Mouse (Mus musculus): Measurements from ENCODE around the gene Rassf8. TPM values are rescaled to one million over a fixed set of nuclear protein-coding genes. Genes with fewer than 3 reads are reported as not detected.
A peak's percentile ranks its signal among the peaks of the same experiment; 100 is the strongest.

Gene Rassf8
- polyA plus RNA-seq, 2 experiments, result 20.8 to 43.3 TPM

DNA sequence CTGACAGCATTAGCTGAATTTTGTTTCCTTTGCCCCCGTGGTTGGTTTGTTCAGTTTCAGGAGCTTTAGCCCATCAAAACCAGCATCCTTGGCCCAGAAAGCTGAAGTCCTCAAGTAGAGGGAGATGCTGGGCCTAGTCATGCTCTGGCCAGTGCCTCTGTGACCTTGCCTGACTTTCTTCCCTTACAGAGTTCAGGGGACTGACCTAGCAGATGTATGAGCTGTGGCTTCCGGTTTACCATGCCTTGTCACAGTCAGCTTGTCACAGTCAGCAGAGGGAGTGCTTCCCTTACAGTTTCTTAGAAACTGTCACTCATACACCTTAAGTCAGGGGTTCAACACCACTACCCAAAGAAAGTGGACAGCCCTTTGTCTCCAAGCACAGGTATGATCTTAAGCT lies 113.8 kb downstream of the Rassf8 start:
- Histone ChIP-seq H3K27me3 (ENCODE audit: control insufficient read depth, insufficient read depth, low read length) (peaks cover 36% of the 10 kb centered on the region), H3K36me3 (ENCODE audit: control insufficient read depth, insufficient read depth, low read length) (no peaks in the 10 kb centered on the region), H3K27ac (replicated peaks; ENCODE audit: low read depth, low read length) (no peak overlapping the region), H3K4me2 (replicated peaks; ENCODE audit: low read depth, low read length, severe bottlenecking) (no peak overlapping the region), H3K9me3 (ENCODE audit: control insufficient read depth, low read length) (no peaks in the 10 kb centered on the region), H3K4me1 (ENCODE audit: control insufficient read depth, insufficient read depth, low read length) (peaks cover 16% of the 10 kb centered on the region; the same call in 1 of the 2 replicates), H3K9ac (ENCODE audit: low read depth, low read length, severe bottlenecking) (no peak overlapping the region), H3K4me3 (replicated peaks; ENCODE audit: low read length) (no peak overlapping the region)
- no peak for DNase-seq (ENCODE audit: low spot score)
- 55% methylated on average over 2 of the region's 2 CpGs for WGBS
- no peak for TF ChIP-seq POLR2A (IDR thresholded peaks at IDR 0.05; ENCODE audit: borderline replicate concordance, extremely low read depth, insufficient read depth, insufficient read length)
- no peak for ATAC-seq (ENCODE audit: low FRiP score, low read depth)

- Histone ChIP-seq H3K36me3 (ENCODE audit: control insufficient read depth, insufficient read depth, low read length) (no peaks in the 10 kb centered on the region), H3K9ac (ENCODE audit: low read depth, low read length, severe bottlenecking) (no peak overlapping the region), H3K4me1 (ENCODE audit: control insufficient read depth, insufficient read depth, low read length) (peaks cover 14% of the 10 kb centered on the region), H3K4me3 (replicated peaks; ENCODE audit: low read length) (peak overlapping the region; percentile 64; the same call in 1 of the 2 replicates), H3K4me2 (replicated peaks; ENCODE audit: low read depth, low read length, severe bottlenecking) (0 out of 2 replicates have a peak overlapping the region, but pooled peaks have one; percentile 100), H3K9me3 (ENCODE audit: control insufficient read depth, low read length) (no peaks in the 10 kb centered on the region), H3K27me3 (ENCODE audit: control insufficient read depth, insufficient read depth, low read length) (peaks cover 46% of the 10 kb centered on the region), H3K27ac (replicated peaks; ENCODE audit: low read depth, low read length) (no peak overlapping the region)
- DNase-seq (ENCODE audit: low spot score) (no peak), ATAC-seq (ENCODE audit: low FRiP score, low read depth) (no peak)
- WGBS, result 78% methylated on average over 9 of the region's 9 CpGs
- no peak for TF ChIP-seq POLR2A (IDR thresholded peaks at IDR 0.05; ENCODE audit: borderline replicate concordance, extremely low read depth, insufficient read depth, insufficient read length)
Measured at GRCm38 (mm10) chr6:145861462-145862227, 115.1 kb downstream of the Rassf8 start.

- Histone ChIP-seq H3K9ac (ENCODE audit: low read depth, low read length, severe bottlenecking) (peak overlapping the region; percentile 59), H3K27me3 (ENCODE audit: control insufficient read depth, insufficient read depth, low read length) (peaks cover 51% of the 10 kb centered on the region), H3K36me3 (ENCODE audit: control insufficient read depth, insufficient read depth, low read length) (no peaks in the 10 kb centered on the region), H3K27ac (replicated peaks; ENCODE audit: low read depth, low read length) (no peak overlapping the region), H3K9me3 (ENCODE audit: control insufficient read depth, low read length) (no peaks in the 10 kb centered on the region), H3K4me1 (ENCODE audit: control insufficient read depth, insufficient read depth, low read length) (peaks cover 19% of the 10 kb centered on the region), H3K4me2 (replicated peaks; ENCODE audit: low read depth, low read length, severe bottlenecking) (peak overlapping the region; percentile 100), H3K4me3 (replicated peaks; ENCODE audit: low read length) (peak overlapping the region; percentile 64)
- DNase-seq (ENCODE audit: low spot score), result no peak
- WGBS, result 12% methylated on average over 4 of the region's 4 CpGs
- ATAC-seq (ENCODE audit: low FRiP score, low read depth), result no peak
- TF ChIP-seq POLR2A (IDR thresholded peaks at IDR 0.05; ENCODE audit: borderline replicate concordance, extremely low read depth, insufficient read depth, insufficient read length), result no peak
Measured at GRCm38 (mm10) chr6:145862321-145862720, 115.8 kb downstream of the Rassf8 start.

- H3K27ac ChIP-seq (replicated peaks; ENCODE audit: low read depth, low read length), result no peak overlapping the region
- WGBS, result under 1% methylated on average over 33 of the region's 35 CpGs
Measured at GRCm38 (mm10) chr6:145862739-145863064, 116.2 kb downstream of the Rassf8 start.

GRCm38 (mm10) chr6:145863065-145863971 lies 116.8 kb downstream of the Rassf8 start:
- 0% methylated on average over 42 of the region's 105 CpGs for WGBS
- Histone ChIP-seq H3K27ac (replicated peaks; ENCODE audit: low read depth, low read length) (no peak overlapping the region), H3K4me1 (ENCODE audit: control insufficient read depth, insufficient read depth, low read length) (peaks cover 19% of the 10 kb centered on the region), H3K36me3 (ENCODE audit: control insufficient read depth, insufficient read depth, low read length) (no peaks in the 10 kb centered on the region), H3K4me2 (replicated peaks; ENCODE audit: low read depth, low read length, severe bottlenecking) (peak overlapping the region; percentile 100), H3K9ac (ENCODE audit: low read depth, low read length, severe bottlenecking) (peak overlapping the region; percentile 59), H3K9me3 (ENCODE audit: control insufficient read depth, low read length) (no peaks in the 10 kb centered on the region), H3K4me3 (replicated peaks; ENCODE audit: low read length) (peak overlapping the region; percentile 64), H3K27me3 (ENCODE audit: control insufficient read depth, insufficient read depth, low read length) (peaks cover 51% of the 10 kb centered on the region)
- ATAC-seq (ENCODE audit: low FRiP score, low read depth), result peak; percentile 65
- no peak for TF ChIP-seq POLR2A (IDR thresholded peaks at IDR 0.05; ENCODE audit: borderline replicate concordance, extremely low read depth, insufficient read depth, insufficient read length)
- DNase-seq (ENCODE audit: low spot score), result peak; percentile 68

More at GRCm38 (mm10) chr6:145862739-145863064, 116.2 kb downstream of the Rassf8 start:
- Histone ChIP-seq H3K4me1 (ENCODE audit: control insufficient read depth, insufficient read depth, low read length) (peaks cover 19% of the 10 kb centered on the region), H3K4me3 (replicated peaks; ENCODE audit: low read length) (peak overlapping the region; percentile 64), H3K9ac (ENCODE audit: low read depth, low read length, severe bottlenecking) (peak overlapping the region; percentile 59), H3K36me3 (ENCODE audit: control insufficient read depth, insufficient read depth, low read length) (no peaks in the 10 kb centered on the region), H3K27me3 (ENCODE audit: control insufficient read depth, insufficient read depth, low read length) (peaks cover 51% of the 10 kb centered on the region), H3K9me3 (ENCODE audit: control insufficient read depth, low read length) (no peaks in the 10 kb centered on the region), H3K4me2 (replicated peaks; ENCODE audit: low read depth, low read length, severe bottlenecking) (peak overlapping the region; percentile 100)
- ATAC-seq (ENCODE audit: low FRiP score, low read depth) (no peak), DNase-seq (ENCODE audit: low spot score) (no peak)
- TF ChIP-seq POLR2A (IDR thresholded peaks at IDR 0.05; ENCODE audit: borderline replicate concordance, extremely low read depth, insufficient read depth, insufficient read length), result no peak

Measured in limb, embryonic 14.5 days (tissue).